Mouse (Mus musculus): Measurements from ENCODE around the gene Gimap8. TPM values are rescaled to one million over a fixed set of nuclear protein-coding genes. Genes with fewer than 3 reads are reported as not detected.

Gimap8 gene
- total and polyA plus RNA-seq, 3 experiments: 4.1 to 7.6 (median 7.1) TPM

DNA sequence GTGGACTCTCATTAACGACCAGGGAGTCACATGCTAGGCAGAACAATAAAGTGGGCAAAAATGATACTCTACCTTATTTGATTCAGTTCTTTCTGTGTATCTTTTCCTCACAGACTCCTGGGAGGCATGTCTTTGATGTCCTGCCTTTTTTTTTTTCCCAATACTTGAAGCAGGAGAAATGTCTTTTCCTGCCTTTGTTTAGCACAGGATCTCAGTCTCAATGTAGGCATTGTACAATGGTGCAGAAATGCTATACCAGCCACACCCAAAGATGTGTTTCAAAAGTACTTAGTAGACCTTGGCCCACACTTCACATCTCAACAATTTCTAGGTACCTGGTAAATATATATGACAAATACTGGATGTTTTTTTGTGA is 50.5 kb downstream of the Gimap8 start:
- Histone ChIP-seq H3K36me3 (ENCODE audit: control insufficient read depth, insufficient read depth, low read length) (peaks cover 37% of the 10 kb centered on the region), H3K9ac (ENCODE audit: low read depth, low read length) (no peak overlapping the region), H3K27ac (peak overlapping the region; percentile 90), H3K79me2 (replicated peaks; ENCODE audit: control insufficient read depth, insufficient read depth, low read length) (no peaks in the 10 kb centered on the region), H3K4me3 (no peak overlapping the region), H3K4me1 (ENCODE audit: control insufficient read depth, insufficient read depth, low read length) (peaks cover 26% of the 10 kb centered on the region), H3K27me3 (ENCODE audit: control insufficient read depth, insufficient read depth, low read length) (no peaks in the 10 kb centered on the region)
- no peak for DNase-seq
- 20% methylated on average over 1 of the region's 1 CpGs for WGBS
- intact Hi-C loops (cut with DNase I): no loop called here
- no peak for TF ChIP-seq CTCF (IDR thresholded peaks at IDR 0.05)
- TF ChIP-seq EP300 (IDR thresholded peaks at IDR 0.05; ENCODE audit: insufficient read depth, low read depth, low read length): no peak
- no peak for TF ChIP-seq POLR2A (IDR thresholded peaks at IDR 0.05; ENCODE audit: insufficient read depth, low read depth, low read length)

DNA sequence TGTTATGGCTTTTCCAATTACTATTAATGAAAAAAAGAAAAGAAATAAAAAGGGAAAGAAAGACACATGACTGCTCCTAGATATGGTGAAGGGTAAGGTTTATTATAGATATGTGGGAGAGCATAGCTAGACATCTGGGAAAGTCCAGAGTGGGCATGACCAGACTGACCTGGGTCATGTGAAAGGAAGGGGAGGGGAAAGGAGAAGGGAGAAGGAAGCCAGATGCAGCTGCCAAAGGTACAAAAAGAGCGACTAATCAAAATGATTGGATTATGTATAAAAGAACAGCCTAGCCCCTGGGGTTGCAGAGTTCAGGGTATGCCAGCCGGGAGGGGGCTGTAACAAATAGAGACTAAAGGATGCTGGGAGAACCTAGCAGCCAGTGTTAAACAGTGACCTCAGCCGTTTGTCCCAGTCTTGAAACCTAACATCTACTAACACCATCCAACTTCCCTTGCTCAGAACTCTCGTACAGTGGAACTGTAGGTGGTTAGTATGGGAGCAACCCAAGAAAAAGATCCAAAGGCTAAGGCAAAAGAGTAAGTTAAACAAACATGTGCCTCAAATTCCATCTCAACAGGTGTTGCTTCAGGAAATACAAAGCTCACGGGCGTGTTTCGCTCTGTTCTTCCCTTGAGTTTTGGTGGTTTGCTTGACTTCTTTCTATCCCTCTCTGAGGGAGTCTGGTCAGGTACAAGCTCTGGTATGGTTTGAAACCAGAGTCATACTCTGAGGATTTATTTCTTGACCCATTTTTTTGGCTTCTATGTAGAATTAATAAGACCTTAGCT is 51.2 kb downstream of the Gimap8 start:
- 64% methylated on average over 7 of the region's 7 CpGs for WGBS
- Histone ChIP-seq H3K9ac (ENCODE audit: low read depth, low read length) (no peak overlapping the region), H3K79me2 (replicated peaks; ENCODE audit: control insufficient read depth, insufficient read depth, low read length) (no peaks in the 10 kb centered on the region), H3K4me3 (no peak overlapping the region), H3K27me3 (ENCODE audit: control insufficient read depth, insufficient read depth, low read length) (no peaks in the 10 kb centered on the region), H3K36me3 (ENCODE audit: control insufficient read depth, insufficient read depth, low read length) (peaks cover 42% of the 10 kb centered on the region), H3K4me1 (ENCODE audit: control insufficient read depth, insufficient read depth, low read length) (peaks cover 28% of the 10 kb centered on the region), H3K27ac (peak overlapping the region; percentile 90)
- intact Hi-C loops (cut with DNase I): no loop called here
- TF ChIP-seq CTCF (IDR thresholded peaks at IDR 0.05) (no peak), POLR2A (IDR thresholded peaks at IDR 0.05; ENCODE audit: insufficient read depth, low read depth, low read length) (no peak), EP300 (IDR thresholded peaks at IDR 0.05; ENCODE audit: insufficient read depth, low read depth, low read length) (no peak)
- no peak for DNase-seq

DNA sequence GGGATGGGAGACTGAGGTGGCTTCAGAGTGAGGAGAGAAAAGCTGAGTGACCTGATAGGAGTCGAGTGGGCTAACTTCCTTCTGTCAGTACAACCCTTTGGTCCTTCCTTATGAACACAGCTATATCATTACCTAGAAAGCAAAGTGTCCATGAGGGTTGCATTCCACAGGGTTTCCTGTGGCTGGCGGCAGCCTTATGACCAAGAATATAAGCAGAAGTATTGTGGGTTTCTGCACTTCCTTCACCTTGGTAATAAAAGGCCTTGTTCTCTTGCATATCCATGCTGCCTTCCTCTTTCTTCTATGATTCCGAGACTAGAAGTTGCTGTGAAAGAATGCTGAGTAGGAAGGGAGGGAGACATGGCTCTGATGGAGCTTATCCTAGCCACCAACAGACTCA is 51.9 kb downstream of the Gimap8 start:
- Histone ChIP-seq H3K36me3 (ENCODE audit: control insufficient read depth, insufficient read depth, low read length) (peaks cover 44% of the 10 kb centered on the region), H3K4me3 (no peak overlapping the region), H3K27me3 (ENCODE audit: control insufficient read depth, insufficient read depth, low read length) (no peaks in the 10 kb centered on the region), H3K9ac (ENCODE audit: low read depth, low read length) (no peak overlapping the region), H3K79me2 (replicated peaks; ENCODE audit: control insufficient read depth, insufficient read depth, low read length) (no peaks in the 10 kb centered on the region), H3K4me1 (ENCODE audit: control insufficient read depth, insufficient read depth, low read length) (peaks cover 28% of the 10 kb centered on the region), H3K27ac (peak overlapping the region; percentile 90)
- 54% methylated on average over 3 of the region's 3 CpGs for WGBS
- TF ChIP-seq CTCF (IDR thresholded peaks at IDR 0.05) (no peak), EP300 (IDR thresholded peaks at IDR 0.05; ENCODE audit: insufficient read depth, low read depth, low read length) (no peak), POLR2A (IDR thresholded peaks at IDR 0.05; ENCODE audit: insufficient read depth, low read depth, low read length) (no peak)
- DNase-seq: no peak
- intact Hi-C loops (cut with DNase I): no loop called here

DNA sequence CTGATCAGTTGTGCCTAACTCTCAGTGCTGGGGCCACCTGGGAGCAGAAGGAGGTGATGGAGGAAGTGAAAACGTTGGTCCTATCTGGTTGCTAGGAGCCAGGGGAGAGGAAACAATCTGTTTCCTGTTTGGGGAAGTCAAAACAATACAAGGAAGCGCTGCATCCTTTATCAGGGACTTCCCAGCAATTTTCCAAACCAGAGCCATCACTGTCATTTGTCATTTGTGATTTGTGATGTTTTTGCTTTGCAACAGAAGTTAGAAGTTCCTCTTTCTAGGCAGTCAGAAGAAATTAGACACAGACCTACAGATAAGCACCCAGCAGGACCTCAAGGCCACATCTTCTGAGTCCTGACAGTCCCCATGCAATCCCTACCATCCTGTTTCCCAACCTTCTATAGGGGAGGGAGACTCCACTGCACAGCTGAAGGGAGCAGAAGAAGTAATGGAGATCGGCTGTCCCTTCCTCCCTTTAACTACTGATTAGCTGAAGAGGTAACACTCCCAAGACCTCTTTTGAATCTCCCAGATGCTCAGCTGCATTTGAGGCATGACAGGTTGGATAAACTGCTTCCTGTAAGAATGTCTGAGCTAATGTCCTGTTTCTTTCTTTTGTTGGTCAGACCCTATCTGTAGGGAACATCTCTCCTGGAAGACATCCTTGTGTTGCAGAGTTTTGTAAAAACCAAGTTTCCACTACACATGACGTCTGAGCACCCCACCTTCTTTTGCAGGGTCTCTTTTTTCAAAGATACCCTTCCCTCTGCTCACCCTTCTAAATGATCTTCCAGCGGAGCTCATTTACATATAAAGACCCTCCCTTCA is 53.4 kb downstream of the Gimap8 start:
- Histone ChIP-seq H3K36me3 (ENCODE audit: control insufficient read depth, insufficient read depth, low read length) (peaks cover 57% of the 10 kb centered on the region), H3K4me1 (ENCODE audit: control insufficient read depth, insufficient read depth, low read length) (peaks cover 30% of the 10 kb centered on the region), H3K9ac (ENCODE audit: low read depth, low read length) (no peak overlapping the region), H3K27me3 (ENCODE audit: control insufficient read depth, insufficient read depth, low read length) (no peaks in the 10 kb centered on the region), H3K4me3 (0 out of 2 replicates have a peak overlapping the region, but pooled peaks have one; percentile 7), H3K27ac (peak overlapping the region; percentile 90), H3K79me2 (replicated peaks; ENCODE audit: control insufficient read depth, insufficient read depth, low read length) (no peaks in the 10 kb centered on the region)
- peak; percentile 33 to 66 for DNase-seq
- intact Hi-C loops (cut with DNase I): loop anchor here (2.0 kb wide), 1 partner anchor 16 kb away; the partner anchor contains the start of gene Gimap4
- TF ChIP-seq EP300 (IDR thresholded peaks at IDR 0.05; ENCODE audit: insufficient read depth, low read depth, low read length): peak; percentile 93
- peak; percentile 72; the same call in 1 of the 2 replicates for TF ChIP-seq POLR2A (IDR thresholded peaks at IDR 0.05; ENCODE audit: insufficient read depth, low read depth, low read length)
- no peak for TF ChIP-seq CTCF (IDR thresholded peaks at IDR 0.05)
- 20% methylated on average over 5 of the region's 5 CpGs for WGBS

DNA sequence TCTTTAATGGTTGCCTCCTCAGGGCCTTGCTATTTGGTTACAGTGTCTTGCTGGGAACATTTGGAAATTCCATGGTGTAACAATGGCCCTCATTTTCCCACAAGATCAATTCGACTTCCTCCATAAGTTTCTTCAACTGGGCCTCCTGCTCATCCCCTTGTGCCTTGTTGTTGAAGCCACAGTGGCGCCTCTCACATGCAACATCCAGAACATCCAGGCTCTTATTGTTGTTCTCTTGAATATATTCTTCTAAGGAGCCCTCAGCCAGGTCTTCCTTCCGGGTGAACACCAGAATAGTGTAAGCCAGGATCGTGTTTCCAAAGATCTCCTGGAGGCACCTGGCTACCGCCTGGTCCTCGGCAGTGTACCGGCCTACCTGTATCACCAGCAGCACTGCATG is 55.1 kb downstream of the Gimap8 start:
- Histone ChIP-seq H3K27ac (peak overlapping the region; percentile 90), H3K36me3 (ENCODE audit: control insufficient read depth, insufficient read depth, low read length) (peaks cover 56% of the 10 kb centered on the region), H3K9ac (ENCODE audit: low read depth, low read length) (no peak overlapping the region), H3K27me3 (ENCODE audit: control insufficient read depth, insufficient read depth, low read length) (no peaks in the 10 kb centered on the region), H3K79me2 (replicated peaks; ENCODE audit: control insufficient read depth, insufficient read depth, low read length) (no peaks in the 10 kb centered on the region), H3K4me3 (no peak overlapping the region), H3K4me1 (ENCODE audit: control insufficient read depth, insufficient read depth, low read length) (peaks cover 30% of the 10 kb centered on the region)
- WGBS: 80% methylated on average over 7 of the region's 7 CpGs
- intact Hi-C loops (cut with DNase I): no loop called here
- TF ChIP-seq POLR2A (IDR thresholded peaks at IDR 0.05; ENCODE audit: insufficient read depth, low read depth, low read length) (no peak), EP300 (IDR thresholded peaks at IDR 0.05; ENCODE audit: insufficient read depth, low read depth, low read length) (no peak), CTCF (IDR thresholded peaks at IDR 0.05) (no peak)
- no peak for DNase-seq
